Mouse (Mus musculus): ENCODE measurements at regions not wholly inside any gene's neighbourhood (a gene's known extent, or its start where the extent isn't known, plus 50 kb on each side); places are given as distances from the start of the nearest gene placed in this dataset.
A peak's percentile ranks its signal among the peaks of the same experiment; 100 is the strongest.
"Not testable (repeated sequence)": the region's sequence is repeated elsewhere in the genome, so short reads cannot be mapped to it uniquely, and the experiment has no call there.

- no peak for DNase-seq (ENCODE audit: extremely low spot score, low read depth, low spot score)
Measured at GRCm38 (mm10) chr8:39426770-39427169, 1248.1 kb upstream of the Adam24 start.

- no peak for DNase-seq (ENCODE audit: extremely low spot score, low read depth, low spot score)
Measured at GRCm38 (mm10) chr8:39427402-39427801, 1247.5 kb upstream of the Adam24 start.

GRCm38 (mm10) chr8:39440550-39441333 is 1234.1 kb upstream of the Adam24 start:
- DNase-seq (ENCODE audit: extremely low spot score, low read depth, low spot score): no peak

- not testable (repeated sequence) for DNase-seq (ENCODE audit: extremely low spot score, low read depth, low spot score)
Measured at GRCm38 (mm10) chr8:39491139-39491538, 1183.7 kb upstream of the Adam24 start.

- DNase-seq (ENCODE audit: extremely low spot score, low read depth, low spot score): no peak
Measured at GRCm38 (mm10) chr8:39500419-39500818, 1174.5 kb upstream of the Adam24 start.

- DNase-seq (ENCODE audit: extremely low spot score, low read depth, low spot score): no peak
Measured at GRCm38 (mm10) chr8:39504261-39504660, 1170.6 kb upstream of the Adam24 start.

- DNase-seq (ENCODE audit: extremely low spot score, low read depth, low spot score): peak; percentile 30
Measured at GRCm38 (mm10) chr8:39512967-39513366, 1161.9 kb upstream of the Adam24 start.
